Mouse (Mus musculus) right cerebral cortex, postnatal 10 days (tissue): Measurements from ENCODE around the gene Btbd6.
A peak's percentile ranks its signal among the peaks of the same experiment; 100 is the strongest.

Source experiments
- DNase-seq, 2 experiments: peaks; one replicate each; pipeline ENCODE4 v3.0.0; 2021; ENCODE audit warnings: low spot score in 2 of 2

Btbd6 gene

GRCm38 (mm10) chr12:112976371-112977073, at the start of gene Btbd6:
Gene Btbd6 (plus strand): TSS chr12:112976482.
- peak; percentile 94 for DNase-seq

DNA sequence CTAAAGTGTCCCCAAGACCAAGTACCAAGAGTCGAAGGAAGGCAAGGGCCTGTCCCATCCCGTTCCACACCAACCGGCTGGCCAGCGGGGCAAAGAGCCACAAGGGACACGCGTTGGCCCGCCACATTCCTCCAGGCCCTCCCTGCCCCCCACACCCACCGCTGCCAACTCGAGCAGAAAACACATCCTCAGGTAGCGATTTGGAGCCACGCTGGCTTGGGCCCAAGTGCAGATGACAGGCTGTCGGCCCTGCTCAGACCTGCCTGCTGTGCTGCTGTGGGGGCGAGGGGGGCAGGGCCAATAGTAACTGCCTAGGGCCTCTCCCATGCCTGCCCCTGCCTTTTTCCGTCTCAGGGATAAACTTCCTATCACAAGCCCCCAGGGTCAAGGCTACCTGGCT, 49.0 kb upstream of the Btbd6 start:
- DNase-seq = peak; percentile 59 to 60

DNA sequence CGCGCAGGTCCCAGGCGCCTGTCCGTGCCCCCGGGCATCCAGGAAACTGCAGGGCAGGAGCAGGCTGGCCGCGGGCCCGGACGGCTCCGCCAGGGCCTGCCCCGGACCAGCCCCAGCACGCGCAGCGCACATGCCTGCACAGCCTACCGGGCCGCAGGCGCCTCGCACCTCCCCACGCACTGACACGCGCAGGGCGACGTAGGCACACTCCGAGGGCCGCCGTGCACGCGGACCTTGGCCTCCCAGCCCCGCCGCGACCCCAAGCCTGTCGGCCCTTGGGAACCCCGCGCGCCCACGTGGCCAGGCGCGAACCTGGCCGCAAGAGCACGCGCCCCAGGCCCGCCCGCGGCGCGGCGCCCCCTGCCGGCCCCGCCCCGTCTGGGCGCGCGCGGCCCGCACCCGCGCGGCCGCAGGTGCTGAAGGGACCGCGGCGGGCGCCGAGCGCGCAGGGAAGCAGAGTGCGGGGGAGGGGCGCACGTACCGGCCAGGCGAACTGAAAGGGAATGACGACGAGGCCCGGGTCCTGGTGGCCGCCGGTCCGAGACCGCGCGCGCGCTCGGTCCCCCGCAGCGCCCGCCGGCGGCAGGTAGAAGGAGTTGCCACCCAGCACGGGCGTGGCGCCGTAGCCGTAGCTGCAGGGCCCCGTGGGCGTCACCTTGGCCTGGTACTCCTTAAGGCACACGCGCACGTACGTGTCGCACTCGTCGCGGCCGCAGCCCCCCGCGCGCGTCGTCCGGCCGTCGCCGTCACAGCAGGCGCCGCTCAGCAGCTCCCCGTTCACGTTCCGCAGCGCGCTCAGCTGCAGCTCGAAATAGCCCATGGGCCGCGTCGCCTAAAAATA, 47.7 kb upstream of the Btbd6 start:
- peak; percentile 73 to 83 for DNase-seq

DNA sequence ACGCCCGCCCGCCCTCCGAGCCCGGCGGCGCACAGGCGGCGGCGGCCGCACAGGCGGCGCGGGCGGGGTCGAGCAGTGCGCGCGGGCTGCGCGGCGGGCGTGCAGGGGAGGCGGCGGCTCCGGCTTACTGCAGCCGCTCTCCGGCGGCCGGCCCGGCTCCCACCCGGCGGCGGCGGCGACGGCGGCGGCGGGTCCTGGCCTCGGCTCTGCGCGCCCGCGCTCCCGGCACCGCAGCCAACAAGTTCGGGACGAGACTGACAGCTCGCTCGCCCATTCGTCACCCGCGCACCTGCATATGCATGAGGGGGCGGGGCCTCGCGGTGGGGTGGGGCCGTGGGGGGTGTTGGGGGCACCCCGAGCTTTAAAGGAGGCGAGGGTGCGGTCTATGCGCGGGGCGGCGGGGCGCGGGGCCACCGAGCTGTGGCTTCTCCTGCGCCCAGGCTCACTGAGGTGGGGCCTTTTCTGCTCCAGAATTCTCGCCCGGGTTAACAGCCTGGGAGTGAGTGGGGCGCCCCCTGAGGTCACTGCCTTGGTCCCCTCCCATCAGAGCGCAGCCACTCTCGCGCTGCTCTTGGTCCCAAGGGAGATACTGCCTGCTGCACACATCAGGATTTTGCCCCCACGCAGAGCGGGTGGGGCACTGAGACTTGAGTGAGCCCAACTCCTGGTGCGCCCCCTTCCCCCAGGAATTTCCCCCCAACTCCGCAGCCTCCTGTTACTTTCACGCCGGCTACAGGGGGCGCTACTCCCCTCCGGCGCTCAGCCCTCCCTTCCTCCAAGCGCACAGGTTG, 46.5 kb upstream of the Btbd6 start, which contains the start of gene Jag2:
Gene Jag2 (minus strand): TSS at position 215 of the 791 bp plus-strand sequence.
- DNase-seq = peak; percentile 86 to 87

- no peak for DNase-seq
Observed at GRCm38 (mm10) chr12:112932647-112933046, 43.6 kb upstream of the Btbd6 start.

DNA sequence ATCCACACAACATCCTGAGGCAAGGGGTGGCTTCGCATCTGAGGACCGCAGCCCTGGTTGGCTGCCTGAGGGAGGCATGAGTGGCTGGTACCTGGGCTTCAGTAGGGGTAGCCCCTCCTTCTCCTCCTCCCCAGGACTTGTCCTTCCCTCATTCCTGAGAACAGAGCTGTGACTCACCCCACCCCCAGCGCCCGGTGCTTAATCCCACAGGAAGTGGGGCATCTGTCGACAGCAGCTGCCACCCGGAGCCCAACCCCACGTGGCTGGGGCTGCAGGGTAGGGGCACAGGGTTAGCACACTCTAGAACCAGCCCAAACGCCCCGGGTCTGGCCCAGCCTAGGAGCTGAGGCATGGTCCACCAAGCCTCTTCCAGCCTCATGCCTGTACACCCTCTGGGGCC, 38.4 kb upstream of the Btbd6 start:
- no peak for DNase-seq

DNA sequence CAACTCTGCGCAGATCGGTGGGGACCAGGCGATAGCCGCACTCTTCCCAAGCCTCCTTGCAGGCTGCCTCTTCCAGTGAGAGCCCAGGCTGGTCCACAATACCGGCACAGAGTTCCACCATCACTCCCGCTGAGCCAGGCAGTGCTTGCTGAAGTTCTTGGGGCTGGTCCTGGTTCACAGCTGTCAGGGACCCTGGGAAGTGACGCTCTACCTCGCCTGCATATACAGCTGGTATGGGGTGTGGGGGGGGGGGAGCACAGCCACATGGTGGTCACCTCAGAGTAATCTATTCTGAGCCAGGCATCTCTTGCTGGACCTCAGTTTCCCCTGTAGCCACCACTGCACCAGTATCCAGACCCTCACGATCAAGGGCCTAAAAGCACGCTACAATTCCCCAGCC, 37.9 kb upstream of the Btbd6 start:
- DNase-seq = no peak

DNA sequence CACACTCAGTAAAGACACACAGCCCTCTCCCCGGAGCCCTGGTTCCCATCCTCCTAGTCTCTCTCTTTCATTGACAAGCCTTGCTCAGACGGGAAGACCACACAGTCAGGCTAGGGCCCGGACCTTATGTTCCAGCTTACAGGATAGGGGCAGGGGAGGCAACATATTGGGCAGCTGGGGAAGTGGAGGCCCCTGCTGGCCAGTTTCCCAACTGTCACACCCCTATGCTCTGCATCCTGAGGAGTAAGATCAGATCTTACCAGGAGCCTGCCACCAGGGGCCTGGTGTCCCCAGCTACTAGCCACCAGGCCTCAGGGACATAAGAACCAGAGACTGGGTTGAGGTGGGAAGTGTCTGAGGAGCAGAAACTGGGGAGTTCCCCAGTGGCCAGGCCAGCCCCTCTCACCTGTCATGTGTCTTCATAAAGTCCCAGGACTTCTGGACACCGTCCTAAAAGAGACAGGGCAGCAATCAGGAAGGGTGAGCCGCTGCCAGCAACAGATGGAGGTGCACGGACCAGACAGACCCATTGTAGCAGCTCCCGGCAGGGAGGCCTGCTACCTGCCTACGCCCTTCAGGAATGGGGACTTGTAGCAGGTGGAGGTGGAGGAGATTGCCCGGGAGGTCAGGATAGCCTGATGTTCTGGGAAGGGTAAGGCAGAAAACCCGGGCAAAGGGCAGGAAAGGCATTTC, 37.3 kb upstream of the Btbd6 start:
- DNase-seq = no peak

DNA sequence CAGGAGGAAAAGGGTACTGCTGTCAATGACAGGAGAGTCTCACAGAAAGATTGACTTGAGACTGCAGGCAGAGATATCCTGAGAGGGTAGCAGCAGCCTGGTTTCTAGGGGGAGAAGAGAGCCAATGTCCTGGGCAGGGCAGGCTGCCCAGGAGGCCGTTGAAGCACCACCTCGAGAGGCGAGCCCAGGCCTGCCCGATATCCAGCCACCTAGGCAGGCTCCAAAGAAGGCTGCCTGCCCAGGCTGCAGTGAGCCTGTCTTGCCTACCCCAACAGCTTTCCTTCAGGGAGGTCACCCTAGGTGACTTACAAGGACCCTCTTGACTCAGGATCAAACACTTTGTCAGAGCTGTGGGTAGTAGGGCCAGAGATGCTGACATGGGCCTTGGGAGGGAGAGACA, 36.0 kb upstream of the Btbd6 start:
- no peak for DNase-seq

DNA sequence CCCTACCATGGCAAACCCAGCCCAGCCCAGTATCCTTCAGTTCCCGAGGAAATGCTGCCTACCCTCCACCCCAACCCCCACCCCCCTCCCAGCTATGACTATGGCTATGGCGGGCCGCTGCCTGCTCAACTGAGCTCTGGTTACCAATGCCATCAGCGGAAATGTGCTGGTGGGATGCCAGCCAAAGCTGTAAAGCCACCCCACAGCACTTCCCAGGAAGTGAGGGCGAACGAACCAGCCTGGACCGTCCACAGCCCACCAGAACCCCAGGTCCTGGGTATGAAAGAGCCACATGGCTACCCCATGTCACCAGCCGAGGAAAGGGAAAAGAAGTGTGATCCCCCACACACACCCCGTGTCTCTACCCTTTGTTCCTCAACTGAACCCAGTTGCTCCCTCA, 35.6 kb upstream of the Btbd6 start:
- DNase-seq = no peak

DNA sequence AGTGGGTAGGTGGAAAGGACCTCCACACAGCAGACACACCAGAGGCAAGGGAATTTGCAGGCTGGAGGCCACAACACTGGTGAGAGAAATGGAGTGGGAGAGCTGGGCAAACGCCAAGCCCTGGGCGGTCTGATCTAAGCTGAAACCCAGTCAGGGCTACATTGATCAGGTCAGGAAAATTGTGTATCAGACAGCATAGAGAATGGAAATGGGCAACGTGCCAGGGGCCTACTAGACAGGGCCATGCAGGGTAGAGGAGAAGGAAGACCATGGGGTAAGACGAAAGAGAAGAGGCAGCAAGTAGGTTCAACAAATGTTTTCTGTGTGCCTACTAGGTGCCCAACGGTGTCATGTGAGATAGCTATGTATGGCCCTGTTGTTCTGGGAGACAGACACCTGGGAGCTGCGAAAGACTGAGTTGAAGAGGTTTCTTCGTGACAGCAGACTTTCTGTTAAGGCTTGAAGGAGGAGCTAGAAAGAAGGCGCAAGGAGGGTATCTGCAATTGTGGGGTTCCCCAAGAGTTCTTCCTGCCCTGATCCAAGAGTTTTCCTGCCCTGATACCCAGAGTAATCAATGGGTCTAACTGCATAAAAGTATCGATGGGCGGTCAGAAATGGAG, 35.0 kb upstream of the Btbd6 start:
- DNase-seq = no peak

DNA sequence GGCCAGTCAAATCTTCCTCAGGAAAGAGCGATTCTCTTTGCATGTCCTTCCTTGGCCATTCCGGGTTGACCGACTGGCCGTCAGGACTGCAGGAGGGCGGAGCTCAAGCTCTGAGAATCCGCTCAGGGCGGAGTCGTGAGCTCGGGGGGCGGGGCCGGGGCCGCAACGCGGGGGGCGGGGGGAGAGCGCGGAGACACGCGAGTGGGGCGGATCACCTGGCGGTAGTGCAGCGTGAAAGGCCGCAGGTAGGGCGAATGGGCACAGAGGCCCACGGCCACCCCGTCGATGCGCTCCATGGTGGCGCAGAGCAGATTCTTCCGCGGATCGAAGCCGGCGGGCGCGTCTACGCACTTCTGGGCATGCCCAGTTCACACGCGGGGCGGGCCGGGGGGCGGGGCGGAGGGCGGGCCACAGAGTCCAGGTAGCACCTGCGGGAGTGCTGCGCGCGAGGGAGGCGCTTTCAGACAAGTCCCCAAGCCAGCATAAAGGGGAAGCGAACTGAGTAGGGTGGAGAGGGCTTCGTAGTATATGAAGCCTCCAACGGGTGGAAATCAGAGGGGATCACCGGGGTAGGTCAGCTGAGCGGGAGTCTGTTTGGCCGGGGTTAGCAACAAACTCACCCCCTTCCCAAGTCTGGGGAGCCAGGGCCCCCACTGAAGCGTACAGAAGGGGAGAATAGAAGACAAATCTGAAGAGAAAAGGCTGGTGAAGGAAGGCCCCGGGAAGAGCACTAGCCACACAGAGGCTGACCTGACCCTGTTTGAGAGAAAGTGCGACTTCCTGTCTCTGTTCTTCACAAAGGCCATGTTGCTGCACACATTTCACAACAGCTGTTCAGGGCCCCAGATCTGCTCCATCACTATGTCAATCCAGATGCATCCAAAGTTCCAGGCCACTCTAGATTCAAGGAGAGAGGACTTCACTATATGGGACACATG, 34.2 kb upstream of the Btbd6 start, which contains the start of gene Nudt14:
Gene Nudt14 (minus strand): TSS at position 349 of the 938 bp plus-strand sequence.
- DNase-seq = peak in 1 of 2 experiments; percentile 71

- no peak for DNase-seq
Observed at GRCm38 (mm10) chr12:112943669-112944068, 32.6 kb upstream of the Btbd6 start.

GRCm38 (mm10) chr12:112947307-112947706, 29.0 kb upstream of the Btbd6 start:
- DNase-seq = no peak

DNA sequence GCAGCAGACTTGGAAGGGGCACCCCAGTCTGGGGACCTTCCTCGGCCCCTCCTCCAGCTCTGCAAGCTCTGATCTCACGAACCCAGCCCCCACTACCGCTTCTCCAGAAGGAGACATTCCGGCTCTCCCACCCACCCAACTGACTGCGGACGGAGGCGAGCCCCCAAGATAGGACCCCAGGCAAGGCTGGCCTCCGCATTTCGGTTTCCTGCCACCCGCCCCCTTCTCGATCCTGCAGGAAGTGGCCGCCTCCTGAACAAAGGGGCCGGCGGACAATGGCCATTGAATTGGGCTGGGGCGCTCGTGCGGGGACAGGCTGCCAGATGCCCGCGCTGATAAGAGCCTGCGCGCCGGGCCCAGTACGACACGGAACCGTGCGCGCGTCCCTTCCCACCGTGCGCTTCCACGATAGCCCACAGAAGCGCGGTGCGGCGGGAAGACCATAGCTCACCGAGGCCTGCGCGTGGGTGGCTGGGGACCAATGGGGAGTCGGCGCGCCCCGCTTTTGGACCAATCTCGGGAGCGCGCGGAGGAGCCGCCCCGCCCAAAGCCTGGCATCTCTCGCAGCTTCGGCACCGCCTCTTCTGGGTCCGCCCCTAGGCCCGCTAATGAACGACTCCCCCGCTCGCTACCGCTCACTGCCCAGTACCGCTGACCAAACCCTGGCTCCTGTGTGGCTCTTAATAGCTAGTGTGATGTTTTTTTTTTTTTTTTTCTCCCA, 26.1 kb upstream of the Btbd6 start:
- peak; percentile 96 for DNase-seq

GRCm38 (mm10) chr12:112950761-112951129, 25.5 kb upstream of the Btbd6 start:
- peak in 1 of 2 experiments; percentile 45 for DNase-seq

DNA sequence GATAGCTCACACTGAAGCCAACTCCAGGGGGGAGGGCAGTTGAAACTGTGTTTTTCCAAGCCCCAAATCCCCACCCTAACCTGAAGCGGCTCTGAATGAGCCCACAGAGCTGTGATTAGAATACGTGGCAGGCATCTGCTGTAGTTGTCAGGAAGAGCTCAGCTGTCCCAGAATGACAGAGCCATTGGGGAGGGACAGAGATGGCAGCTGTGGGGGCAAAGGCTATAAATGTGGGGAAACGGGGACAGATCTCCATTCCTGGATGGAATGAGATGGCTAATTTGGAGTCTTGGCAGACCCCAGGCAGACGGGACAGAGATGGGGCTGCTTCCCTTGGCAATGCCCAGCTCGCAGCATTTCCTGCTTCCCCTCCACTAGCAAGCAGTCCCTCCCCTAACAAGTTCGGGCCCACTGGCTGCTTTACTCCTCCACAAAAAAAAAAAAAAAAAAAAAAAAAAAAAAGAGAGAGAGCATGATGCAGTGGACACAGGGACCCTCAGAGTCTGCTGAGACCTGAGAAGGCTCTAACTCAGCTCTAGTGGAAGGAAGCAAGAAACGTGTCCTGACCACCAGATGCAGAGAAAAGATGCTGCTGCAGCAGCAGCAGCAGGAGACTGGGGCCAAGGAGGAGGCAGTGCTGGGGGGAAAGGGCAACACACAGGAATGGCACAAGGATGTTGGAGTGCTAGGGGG, 25.0 kb upstream of the Btbd6 start:
- no peak for DNase-seq

GRCm38 (mm10) chr12:112952433-112952832, 23.8 kb upstream of the Btbd6 start:
- DNase-seq = peak in 1 of 2 experiments; percentile 43
